Mouse (Mus musculus): Measurements from ENCODE around the gene Pdlim3. TPM values are rescaled to one million over a fixed set of nuclear protein-coding genes. Genes with fewer than 3 reads are reported as not detected.
"Not testable (repeated sequence)": the region's sequence is repeated elsewhere in the genome, so short reads cannot be mapped to it uniquely, and the experiment has no call there.

The Pdlim3 gene
- 1 to 10 TPM in 2 of 4 experiments, under 1 TPM in 2; 0.97 to 2.0 (median 1.3) TPM for total RNA-seq (2022)

DNA sequence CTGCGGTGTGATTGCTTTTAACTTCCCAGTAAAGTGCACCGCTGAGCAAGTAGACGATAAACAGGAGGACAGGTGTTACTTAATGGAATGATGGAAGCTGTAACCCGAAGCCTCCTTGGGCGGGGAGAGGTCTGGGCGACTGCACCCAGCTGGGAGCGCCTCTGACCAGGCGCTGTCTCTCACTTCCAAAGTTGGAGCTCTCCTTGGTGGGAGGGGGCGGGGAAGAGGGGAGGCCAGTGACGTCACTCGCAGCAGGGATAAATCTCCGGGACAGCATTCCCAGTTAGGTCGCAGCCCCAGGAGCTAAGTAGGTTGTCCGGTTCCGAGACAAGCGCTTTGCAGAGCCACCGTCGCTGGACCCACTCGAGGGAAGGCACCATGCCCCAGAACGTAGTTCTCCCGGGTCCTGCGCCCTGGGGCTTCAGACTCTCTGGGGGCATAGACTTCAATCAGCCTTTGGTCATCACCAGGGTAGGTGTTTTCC lies at the start of gene Pdlim3:
Pdlim3 (plus strand) TSS at position 260 of the 484 bp plus-strand sequence.
- DNase-seq (ENCODE audit: low spot score in 2 of 2): no peak

DNA sequence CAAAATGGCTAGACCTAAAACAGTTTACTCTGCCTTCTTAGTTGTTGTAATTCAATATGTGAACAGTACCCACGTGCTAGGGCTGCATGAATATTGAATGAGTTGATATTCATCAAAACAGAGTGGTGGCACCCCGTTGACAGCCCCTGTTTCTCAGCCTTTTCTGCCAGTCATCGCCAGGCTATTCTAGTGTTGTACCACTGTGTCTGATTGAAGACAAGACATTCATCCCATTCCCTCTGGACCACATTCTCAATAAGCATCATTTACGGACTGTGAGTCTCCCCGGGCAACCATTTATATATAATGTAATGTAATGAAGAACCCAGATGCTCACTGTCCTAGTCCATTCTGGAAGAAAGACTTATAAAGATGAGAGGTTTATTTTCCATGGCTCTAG lies 42.0 kb upstream of the Pdlim3 start:
- DNase-seq (ENCODE audit: low spot score in 2 of 2): no peak

DNA sequence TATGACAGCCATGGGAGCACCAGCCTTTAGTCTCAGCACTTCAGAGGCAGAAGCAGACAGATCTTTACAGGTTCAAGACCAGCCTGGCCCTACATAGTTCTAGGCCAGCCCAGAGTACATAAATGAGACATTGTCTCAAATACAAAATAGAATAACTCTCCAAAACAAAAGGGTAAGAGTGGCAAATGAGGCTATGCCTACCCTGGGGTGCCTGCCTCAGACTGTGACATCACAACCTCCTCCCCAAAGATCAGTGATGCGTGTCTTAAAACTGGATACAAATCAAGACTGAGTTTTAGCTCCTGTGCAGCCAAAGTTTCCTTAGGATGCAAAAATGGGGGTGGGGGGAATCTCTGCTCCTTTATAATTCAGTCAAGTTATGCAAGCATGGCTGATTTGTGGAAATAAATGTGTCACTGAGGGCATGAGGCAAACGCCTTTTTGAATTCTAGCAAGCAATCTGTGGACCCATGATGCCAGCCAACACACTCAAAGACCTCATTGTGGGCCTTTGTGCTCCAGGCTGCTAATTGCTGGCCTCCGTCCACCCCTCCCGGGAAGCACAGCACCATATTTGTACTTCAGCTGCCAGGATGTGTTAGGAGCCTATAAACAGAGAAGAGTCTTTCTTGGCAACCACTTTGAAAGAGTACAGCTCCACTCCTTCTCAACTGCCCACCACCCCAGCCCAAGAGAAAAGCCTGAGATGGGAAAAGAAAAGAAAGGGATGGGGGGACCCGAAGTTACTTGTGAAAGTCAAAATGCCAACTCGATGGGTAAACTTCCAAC lies 41.0 kb upstream of the Pdlim3 start:
- DNase-seq (ENCODE audit: low spot score in 2 of 2): peak; percentile 81 to 87

DNA sequence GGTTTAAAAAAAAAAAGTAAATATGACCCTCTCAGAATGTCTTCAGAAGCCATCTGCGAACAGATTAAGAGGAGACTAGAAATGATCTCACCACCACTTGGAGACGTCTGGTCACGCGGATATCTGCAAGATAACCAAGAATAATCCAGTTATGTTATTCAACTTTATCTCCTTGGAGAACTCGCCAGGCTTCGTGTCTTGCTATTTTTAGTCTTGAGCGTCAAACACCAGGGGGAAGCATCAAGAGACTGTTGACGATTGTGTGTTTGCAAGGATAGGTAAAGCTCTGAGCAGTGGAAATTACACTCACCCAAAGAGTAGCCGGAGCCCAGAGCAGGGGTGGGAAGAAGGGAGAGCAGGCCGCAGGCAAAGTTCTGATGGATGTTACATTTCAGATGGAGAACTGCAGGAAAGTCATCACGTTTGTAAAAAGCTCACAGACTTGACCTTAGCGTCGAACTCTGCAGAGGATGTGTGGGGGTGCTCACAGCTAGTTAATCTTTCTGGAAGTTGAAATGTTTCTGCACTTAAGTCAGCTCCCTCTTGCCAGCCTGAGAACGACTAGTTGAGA lies 40.3 kb upstream of the Pdlim3 start:
- DNase-seq (ENCODE audit: low spot score in 2 of 2): no peak

DNA sequence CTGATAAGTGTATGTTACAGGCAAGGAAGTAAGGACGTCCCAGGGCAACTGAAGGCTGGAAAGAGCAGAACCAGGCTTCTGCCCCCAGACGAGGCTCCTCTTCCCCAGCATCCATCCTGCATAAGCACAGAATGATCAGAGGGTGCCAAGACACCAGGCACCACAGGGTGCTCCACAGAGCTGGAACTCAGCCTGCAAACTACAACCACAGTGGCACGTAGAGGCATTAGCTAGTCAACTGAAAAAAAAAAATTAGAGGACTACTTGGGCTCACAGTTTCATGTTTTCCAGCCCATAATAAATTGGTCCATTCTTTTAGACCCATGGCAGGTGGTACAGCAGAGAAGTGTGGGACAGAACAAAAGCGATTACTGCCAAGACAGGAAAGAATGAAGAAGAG lies 39.4 kb upstream of the Pdlim3 start:
- DNase-seq (ENCODE audit: low spot score in 2 of 2): no peak

DNA sequence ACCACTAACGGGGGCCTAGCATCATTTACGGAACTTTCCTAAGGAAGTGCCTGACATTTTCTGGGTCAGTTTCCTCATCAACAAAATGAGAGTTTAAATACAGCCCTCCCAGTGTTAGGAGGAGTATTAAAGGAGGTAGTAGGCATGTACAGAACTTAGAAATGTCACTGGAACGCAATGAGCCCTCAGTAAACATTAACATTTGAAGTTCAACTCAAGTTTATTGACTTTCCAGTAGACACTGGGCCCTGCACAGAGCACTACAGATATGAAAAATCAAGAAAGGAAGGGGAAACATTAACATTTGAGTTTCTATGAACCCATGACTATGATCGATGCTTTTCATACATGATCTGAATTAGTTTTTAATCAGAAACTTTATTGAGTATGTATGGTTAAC lies 30.1 kb upstream of the Pdlim3 start:
- DNase-seq (ENCODE audit: low spot score in 2 of 2): no peak

DNA sequence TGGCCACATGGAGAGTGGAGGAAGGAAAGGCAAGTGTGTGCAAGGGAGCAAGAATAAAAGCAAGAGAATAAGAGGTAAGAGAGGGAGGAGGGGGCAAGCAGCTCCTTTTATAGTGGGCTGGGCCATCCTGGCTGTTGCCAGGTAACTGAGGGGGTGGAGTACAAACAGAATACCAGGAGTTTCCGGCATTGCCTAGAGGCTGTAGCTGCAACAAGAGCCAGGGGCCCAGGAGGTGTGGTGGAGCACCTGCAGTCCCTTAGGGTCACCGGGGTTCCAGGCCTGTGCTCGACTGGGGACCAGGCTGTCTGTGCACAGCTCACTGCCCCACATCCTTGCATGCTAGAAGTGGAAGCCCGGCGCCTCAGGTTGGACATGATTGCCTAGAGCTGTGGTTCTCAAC lies 27.5 kb upstream of the Pdlim3 start:
- DNase-seq (ENCODE audit: low spot score in 2 of 2): no peak

DNA sequence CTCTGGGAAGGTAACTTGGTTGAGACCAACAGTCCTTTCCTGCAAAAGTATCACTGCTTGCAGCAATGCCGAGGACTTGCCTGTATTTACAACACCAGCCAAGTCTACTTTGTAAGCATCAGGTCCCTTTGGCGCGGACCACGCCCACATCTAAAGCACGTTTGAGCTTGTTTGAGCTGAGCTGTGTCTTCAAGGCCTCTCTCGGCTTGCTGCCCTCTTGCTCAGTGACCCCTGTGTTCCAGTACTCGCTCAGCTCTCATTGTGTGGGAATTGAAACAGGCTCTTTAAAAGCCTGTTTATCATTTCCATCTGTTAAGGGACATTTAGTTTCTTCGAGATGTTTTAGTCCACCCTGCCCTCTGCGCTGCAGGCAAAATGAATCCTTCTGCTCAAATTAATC lies 26.9 kb upstream of the Pdlim3 start:
- DNase-seq (ENCODE audit: low spot score in 2 of 2): no peak

DNA sequence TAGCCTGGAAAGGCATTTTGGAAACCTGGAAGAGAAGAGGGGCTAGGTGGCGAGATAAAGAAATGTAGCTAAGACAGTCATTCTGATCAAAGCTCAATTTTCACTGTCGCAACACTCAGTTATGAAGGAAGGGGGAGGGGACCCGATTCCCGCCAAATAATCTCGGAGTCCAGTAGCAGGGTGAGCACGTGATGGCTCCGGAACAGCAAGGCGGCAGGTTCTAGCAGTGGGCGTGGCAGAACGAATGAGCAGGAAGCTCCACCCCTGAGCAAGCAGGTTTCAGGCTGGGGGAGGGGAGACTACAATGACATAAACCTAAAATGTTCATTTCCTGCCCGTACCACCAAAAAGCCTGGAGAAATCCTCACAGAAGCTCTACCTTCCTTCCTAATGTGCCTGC lies 13.7 kb upstream of the Pdlim3 start:
- DNase-seq (ENCODE audit: low spot score in 2 of 2): not testable (repeated sequence)

DNA sequence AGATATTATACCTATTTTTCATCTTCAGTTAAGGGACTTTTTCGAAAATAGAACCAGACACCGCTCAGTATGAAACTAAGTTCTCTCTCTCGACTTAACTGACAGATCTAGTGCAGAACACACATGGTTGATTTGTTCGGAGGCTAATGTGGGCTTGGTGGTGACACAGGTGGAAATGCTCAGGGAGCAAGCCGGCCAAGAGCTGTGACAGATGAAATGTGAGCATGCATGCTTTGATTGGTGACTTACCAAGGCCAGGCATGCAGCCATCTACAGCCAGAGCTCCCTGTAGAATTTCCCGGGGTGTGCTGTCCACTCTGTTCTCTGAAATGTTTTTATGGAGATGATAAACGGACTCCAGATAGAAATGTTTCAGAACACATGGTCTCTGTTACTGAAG lies 13.2 kb upstream of the Pdlim3 start:
- no peak for DNase-seq (ENCODE audit: low spot score in 2 of 2)

DNA sequence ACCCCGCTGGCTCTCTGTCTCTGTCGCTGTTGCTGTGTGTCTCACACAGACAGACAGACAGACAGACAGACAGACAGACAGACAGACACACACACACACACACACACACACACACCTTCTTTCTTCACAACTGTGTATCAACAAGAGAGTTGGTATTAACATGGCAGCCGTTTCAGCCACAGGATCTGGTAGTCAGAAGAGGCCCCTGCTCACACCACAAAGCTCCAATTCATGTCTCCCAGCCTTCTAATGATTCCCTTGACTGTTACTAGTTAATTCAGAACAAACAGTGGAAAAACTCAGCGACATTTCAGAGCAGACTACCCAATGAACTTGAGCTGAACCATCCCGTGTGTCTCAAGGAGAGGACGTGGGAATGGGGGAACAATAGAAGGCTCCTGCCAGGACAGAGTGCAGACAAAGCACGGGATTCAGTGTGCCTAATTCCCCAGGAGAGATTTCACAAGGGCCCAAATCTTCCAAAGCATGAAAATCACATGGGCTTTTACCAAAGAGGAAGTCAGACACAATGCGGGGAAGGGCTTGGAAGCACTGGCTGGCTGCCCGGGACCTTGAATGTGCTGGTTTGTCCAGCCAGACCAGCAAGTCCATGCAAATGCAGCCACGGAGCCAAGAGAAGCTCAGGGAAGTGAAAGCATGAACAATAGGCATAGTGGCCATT lies 10.2 kb upstream of the Pdlim3 start:
- peak; percentile 42 to 48 for DNase-seq (ENCODE audit: low spot score in 2 of 2)

DNA sequence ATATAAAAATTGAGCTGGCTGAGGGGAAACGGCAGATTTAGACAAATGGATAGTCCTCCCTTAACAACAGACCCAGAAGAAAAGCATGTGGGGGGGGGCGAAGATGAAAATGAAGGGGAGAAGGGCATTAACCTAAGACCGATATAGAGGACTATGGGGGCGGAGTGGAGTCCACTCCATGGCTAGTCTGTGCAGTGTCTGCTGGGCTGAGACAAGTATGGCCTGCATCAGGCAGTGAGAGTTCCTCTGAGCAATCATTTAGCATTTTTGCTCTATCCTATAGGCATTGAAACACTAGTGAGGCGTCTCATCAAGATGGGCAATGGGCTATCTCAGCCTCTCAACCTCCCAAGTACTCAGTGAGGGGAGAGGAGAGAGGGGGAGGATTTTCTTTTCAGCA lies 8.9 kb upstream of the Pdlim3 start:
- no peak for DNase-seq (ENCODE audit: low spot score in 2 of 2)

DNA sequence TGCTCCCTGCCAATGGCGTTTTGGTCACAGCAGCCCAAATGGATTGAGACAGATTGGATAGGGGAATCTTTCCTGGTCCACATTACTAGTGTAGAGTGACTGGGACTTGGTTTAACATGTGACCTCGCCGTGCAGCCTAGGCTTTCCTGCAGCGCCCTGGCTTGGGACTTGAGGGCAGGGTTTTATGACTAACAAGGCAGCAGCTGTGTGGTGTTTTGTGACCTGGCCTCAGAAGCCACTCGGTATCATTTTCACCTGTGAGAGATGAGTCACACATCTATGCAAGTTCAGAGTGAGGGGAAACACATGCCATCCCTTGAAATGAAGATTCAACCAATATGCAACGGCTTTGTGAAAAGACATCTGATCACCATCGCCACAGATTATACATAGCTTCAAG lies 7.6 kb upstream of the Pdlim3 start:
- DNase-seq (ENCODE audit: low spot score in 2 of 2): no peak

DNA sequence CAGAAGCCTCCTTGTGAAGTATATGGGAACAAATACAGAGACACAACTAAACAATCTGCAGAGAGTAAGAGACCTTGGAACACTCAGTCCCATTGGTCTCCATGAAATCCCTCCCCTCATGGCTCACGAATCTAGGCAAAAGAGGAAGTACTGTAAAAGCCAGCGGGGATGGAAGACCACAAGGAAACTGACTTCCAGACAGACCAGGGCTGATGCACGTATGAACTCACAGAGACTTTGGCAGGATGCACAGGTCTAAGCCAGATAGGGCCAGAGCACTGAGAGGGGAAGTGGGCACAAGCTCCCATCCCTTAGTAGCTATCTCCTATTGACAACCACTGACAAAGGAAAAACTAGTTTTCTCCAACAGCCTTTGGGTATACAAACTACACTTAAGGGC lies 4.8 kb upstream of the Pdlim3 start:
- no peak for DNase-seq (ENCODE audit: low spot score in 2 of 2)

DNA sequence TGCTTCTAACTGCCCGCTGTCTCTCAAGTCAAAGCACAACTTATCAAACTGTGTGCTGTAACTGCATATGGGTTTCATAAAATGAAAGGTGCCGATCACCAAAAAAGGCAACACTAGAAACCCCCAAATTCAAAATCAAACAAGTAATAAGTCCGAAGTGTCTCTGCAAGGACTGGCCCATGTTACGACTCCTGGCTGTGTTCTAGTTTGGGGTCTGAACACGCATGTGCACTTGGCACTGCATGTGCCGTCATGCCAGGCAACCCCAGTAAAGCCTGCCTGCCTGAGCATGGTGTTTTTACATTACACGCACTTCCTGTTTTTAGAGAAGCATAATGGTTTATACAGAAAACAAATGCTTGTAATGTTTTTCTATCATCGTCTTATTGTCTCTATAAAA lies 3.5 kb upstream of the Pdlim3 start:
- DNase-seq (ENCODE audit: low spot score in 2 of 2): no peak

DNA sequence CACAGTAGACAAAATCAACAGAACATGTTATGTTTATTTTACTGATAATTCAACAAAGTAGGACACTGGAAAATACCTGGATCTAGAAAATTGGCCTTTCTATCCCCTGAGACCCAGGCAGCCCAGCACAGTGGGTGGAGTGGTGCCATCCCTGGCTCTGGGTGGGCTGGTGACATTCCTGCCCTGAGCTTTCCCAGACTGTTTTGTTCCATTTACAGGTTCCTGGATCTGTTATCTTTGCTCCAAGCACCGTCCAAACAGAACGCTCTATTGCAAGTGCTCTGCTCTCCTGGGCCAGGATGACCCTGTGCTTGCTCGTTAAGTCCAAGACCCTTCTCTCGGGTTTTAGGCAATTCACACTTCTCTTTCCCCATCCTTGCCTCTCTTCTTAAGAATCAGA lies 1.5 kb upstream of the Pdlim3 start:
- DNase-seq (ENCODE audit: low spot score in 2 of 2): no peak

DNA sequence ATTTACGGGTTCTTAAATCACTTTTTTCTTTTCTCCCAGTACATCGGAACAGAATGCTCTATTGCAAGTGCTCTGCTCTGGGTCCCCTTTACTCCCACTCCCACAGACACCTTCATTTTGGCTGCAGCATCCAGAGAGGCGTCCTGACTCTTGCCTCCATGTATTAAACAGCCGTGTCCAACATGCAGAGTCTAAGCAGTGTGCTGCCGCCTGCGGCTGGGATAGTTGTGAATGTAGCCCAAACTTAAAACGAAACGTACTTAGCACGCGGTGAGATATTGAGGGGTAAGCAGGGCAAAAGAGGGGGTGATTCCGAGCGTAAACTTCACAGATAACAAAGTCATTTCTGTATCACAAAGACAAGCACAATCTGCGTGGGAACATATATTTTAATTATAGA lies 709 bp upstream of the Pdlim3 start:
- DNase-seq (ENCODE audit: low spot score in 2 of 2): peak in 1 of 2 experiments; percentile 11

DNA sequence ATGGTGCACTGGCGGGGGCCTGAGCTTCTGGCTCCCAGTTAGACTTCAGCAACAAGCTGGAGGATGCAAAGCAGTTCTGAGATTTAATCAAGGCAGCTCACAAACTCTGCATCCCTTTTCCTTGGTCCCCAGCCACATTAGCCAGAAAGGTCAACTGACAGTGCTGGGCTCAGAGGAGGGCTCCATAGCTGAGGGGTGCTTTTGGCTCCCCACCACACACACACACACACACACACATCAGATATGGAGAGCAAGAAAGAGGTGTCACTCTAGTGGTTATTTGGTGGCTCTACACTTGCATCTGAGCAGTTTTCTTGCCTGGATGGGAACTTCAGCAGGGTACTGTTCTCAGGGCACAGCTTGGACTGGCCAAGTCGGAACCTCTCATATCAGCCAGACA lies 514 bp downstream of the Pdlim3 start:
- DNase-seq (ENCODE audit: low spot score in 2 of 2): no peak

DNA sequence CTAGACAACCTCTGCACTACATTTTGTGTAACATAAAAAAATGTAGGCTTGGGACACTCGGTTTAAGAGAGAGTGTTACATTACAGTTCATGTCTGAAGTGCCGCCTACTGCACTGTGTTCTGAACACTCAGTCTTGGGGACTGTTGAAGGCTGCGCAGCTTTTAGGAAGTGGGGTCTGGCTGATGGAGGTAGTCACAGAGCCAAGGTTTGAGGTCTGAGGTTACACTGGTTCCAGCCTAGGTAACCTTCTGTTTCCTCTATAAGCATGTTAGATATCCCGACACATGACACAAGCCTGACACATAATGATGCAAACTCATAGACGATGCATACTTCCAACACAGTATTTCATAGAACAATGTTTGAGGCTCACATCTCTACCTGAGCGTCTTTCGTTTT lies 4.5 kb downstream of the Pdlim3 start:
- DNase-seq (ENCODE audit: low spot score in 2 of 2): no peak

DNA sequence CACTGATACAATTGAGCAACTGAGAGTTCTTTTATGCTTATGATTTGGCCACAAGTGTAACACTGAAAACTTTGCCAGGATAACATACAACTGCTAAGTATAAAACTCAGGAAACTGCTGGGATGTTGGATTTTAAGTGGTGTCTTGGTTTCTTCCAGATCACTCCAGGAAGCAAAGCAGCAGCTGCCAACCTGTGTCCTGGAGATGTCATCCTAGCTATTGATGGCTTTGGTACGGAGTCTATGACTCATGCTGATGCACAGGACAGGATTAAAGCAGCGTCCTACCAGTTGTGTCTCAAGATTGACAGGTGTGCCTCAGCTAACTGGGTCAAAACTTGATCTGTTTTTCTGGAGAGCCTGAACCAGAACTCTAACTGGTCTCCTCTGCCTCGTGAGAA lies 11.3 kb downstream of the Pdlim3 start:
- DNase-seq (ENCODE audit: low spot score in 2 of 2): no peak

DNA sequence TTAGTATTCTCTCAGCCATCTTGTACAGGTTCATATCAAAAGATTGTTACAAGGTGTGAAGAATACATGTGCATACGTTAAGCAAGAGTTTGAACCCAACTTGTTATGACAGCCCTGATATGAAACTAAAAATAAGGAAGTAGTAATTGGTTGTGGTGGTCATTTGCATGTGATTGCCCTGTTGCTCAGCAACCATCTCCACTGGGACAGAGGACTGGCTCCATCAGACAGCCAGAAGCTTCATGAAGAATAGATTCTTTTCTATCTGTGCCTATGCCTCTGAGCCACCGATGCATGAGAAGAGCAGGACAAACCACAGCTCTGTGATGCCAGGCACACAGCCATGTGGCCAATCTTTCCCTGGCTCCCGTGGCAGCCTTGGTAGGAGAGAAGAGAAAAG lies 14.5 kb downstream of the Pdlim3 start:
- no peak for DNase-seq (ENCODE audit: low spot score in 2 of 2)

DNA sequence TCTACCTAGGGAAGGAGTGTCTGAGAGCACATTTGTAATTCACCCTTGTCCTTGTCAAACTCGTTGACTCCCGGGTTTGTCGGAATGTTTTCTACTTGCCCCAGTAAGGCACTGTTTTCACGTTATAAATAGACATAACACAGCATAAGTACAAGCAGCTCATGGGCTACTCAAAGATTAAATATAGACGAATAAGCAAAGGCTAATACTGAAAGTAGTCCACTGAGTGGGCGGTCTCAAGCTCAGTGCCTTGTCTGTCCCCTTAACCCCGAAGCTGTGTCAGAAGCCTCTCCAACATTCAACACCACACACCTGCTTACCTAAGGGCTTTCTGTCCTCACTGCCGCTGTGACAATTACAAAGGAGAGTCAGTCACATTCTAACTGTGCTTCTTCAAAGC lies 16.4 kb downstream of the Pdlim3 start:
- no peak for DNase-seq (ENCODE audit: low spot score in 2 of 2)

DNA sequence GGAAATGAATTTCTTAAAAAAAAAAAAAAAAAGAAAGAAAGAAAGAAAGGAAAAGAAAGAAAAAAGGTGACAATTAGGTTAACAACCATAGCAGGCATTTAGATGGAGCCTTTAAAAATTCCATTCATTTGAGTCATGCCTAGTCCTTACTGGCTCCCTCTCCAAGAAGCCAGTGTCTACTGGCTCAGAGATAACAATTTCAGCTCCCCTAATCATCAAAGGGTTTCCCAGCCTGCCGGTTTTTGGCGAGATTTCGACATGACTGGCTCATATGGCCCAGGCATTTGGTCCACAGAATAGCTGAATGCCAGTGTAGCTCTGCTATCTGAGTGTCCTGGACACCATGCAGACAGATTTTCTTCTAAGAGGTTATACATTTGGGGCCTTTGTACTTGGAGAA lies 18.4 kb downstream of the Pdlim3 start:
- no peak for DNase-seq (ENCODE audit: low spot score in 2 of 2)
